Mouse (Mus musculus): Measurements from ENCODE around the gene Minos1.
A peak's percentile ranks its signal among the peaks of the same experiment; 100 is the strongest.

Gene Minos1

DNA sequence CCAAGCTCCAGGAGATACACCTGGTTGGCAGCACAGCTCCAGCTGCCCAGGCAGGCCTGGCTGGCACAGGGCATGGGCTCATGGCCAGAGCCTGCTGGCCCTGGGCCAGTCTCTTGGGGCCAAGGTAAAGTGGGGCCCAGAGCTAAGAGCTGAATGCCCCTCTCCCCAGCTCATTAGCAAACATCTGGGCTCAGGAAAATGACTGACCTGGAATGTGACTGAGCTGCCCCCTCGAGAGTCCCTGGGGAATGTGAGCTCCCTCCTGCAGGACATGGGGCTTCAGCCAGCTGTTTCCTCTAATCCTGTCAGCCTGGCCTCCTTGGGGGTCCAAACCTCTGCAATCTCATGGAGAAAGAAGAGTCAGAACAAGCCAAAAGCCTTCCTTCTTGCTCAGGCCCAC is 35.5 kb downstream of the Minos1 start:
- DNase-seq (ENCODE audit: low spot score in 2 of 2), result no peak

DNA sequence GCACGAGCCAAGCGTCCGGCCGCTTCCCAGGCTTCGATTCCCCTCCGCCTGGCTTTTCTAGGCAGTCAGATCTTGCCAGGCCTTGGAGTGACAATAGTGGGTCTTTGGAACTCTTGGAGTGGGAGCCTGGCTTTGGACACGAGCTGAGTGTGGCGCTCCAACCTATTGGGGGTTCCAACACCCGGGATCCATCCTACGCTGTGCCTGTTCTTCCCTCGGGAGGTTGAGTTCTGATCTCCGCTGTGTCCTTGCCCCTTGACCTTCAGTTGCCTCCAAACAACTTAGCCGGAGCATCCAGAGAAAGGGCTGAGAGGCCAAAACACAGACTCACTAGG is 37.8 kb downstream of the Minos1 start:
- DNase-seq (ENCODE audit: low spot score in 2 of 2), result no peak

DNA sequence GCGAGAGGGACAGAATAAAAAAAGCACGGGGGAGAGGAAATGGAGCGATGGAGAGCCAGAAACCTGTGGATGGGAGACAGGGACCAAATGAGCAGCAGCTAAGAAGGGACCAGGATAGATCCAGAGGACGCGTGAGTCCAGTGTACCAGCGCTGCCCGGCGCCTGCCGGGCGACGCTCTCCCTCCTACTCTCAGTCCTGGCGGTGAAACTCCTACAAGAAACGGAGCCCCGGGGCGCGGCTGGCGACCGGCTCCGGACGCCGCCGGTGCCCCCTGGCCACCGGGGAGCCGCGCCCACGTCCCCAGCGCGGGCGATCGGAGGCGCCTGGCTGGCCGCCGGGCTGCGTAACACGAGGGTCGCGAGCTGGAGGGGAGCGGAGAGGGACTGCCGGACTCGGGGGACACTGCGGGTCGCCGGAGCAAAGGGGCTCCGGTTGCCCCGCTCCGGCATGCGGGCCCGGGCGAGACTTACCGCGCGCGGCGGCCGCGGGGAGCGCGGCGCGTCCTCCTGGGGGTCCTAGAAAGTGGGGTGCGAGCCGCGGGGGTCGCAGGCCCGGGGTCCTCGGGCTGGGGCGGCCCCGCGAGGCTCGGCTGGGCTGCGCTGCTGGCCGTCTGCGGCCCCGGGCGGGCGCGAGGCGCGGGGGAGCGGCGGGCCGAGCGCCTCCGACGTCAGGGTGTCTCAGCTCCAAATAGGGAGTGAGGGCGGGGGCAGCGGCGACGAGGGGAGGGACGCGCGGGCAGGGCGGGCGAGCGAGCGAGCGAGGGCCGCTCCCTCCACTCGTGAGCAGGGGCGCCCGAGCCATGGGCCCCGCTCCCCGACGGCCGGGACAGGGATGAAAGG is 38.3 kb downstream of the Minos1 start, which contains the start of gene Nbl1:
Nbl1 (minus strand) TSS at position 638 of the 840 bp plus-strand sequence.
- no peak for DNase-seq (ENCODE audit: low spot score in 2 of 2)

DNA sequence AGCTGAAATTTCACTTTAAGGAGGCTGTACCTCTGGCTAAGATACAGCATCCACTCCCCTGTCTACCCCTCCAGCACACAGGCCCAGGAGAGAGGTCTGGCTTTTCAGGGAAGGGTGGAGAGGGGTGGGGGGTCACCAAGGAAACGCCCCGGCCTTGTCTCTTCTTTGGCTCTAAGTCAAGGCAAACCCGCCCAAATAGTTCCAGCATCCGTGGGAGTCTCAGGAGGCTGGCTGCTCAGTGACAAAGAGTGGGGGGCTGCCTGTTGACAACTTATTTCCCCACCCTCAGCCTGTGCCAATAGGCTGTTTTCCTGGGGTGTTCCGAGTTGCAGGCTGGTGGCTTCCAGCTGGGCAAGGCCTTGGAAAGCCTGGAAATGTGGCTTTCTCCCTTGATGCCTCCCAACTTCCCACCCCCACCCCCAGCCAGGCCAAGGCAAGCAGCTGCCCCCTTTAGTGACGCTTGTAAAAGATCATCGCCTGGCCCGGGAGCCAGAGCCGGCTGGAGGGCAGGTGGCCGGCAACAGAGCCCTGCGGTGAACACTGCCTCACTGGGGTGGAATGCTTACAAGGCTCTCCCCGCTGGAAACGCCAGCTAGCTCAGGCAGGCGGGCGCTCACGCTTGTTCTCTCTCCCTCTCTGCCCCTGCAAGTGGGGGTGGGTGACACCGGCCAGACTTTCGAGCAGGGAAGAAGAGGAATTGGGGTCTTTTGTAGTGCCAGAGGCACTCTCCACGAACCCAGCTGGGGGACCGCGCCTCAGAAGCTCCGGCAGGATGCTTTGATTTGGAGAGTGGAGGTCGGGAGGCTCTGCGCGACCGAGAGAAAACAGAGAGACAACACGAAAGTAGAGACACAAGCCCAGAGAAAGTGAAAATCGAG is 39.2 kb downstream of the Minos1 start:
- no peak for DNase-seq (ENCODE audit: low spot score in 2 of 2)

DNA sequence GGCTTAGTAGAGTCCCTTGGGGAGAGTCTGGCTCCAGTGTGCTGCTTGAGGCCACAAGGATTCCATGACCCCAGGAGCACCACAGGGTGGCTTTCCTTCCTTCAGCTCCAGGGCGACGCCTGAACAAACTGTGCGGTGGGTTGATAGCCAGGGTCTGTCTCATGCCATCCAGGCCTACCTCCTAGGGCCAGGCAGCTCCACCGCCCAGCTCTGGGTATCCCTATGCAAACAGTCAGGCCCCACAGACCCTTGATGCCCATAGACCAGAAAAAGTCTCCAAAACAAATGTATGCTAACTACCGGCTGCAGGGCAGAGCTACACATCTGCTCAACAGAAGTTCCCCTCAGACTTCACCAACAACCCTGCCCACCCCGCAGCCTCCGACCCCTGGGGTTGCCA is 39.8 kb downstream of the Minos1 start:
- DNase-seq (ENCODE audit: low spot score in 2 of 2), result no peak

DNA sequence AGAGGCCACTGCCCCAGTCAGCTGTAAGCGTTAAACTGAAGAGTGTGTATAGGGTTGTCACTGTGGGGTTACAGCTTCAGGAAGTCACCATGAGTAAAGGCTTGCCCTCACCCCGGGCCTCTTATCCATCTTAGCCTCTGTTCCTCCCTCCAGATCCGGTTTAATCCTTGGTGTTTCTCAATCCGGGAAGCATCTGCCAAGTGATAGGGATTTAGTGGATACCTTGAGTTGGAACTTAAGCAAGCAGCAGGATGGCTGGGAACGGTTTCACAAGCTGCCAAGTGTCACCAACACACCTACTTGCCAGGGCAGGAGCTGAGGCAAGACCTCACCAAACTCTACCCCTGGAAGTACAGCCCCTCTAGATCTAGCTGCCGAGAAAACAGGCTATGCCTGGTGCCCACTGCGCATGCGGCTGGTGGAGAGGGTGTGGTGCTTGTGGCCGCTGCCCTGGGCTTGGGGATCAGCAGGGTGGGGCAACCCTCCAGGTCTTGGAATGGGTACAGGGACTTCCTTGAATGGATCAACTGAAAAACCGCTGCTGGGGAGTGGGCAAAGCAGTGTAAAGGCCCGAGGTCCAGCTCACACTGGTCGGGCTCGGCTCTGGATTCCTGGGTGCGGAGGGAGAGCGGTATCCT is 40.5 kb downstream of the Minos1 start:
- no peak for DNase-seq (ENCODE audit: low spot score in 2 of 2)

DNA sequence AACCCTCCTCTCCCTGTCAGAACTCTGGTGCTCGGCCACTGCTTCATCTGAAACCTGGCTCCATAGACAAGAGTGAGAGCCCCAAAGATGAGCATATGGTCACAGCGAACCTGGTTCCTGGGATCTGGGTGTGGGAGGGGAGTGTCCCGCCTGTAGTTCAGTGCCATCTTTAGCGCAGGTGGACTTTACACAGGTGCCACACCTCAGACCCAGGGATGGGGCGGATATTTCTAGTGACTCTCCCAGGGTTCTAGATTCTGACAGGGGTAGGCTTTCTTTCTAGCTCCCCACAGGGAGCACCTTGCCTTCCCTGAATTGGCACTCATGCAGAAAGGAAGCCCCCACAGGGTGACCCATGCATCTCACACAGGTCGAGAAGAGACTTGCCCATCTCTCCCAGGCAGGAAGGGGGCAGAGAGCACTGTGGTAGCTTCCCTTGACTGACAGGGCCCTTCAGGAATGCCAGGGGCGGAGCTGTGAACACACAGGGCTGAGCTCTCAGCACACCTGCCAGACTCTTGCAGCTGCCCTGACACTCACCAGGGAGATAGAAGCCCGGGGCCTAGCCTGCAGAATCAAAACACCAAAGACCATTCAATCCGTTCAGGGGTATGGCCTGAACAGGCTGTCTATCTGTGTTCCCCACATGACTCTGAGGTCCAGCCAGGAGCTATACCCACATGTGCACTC is 41.8 kb downstream of the Minos1 start:
- no peak for DNase-seq (ENCODE audit: low spot score in 2 of 2)

DNA sequence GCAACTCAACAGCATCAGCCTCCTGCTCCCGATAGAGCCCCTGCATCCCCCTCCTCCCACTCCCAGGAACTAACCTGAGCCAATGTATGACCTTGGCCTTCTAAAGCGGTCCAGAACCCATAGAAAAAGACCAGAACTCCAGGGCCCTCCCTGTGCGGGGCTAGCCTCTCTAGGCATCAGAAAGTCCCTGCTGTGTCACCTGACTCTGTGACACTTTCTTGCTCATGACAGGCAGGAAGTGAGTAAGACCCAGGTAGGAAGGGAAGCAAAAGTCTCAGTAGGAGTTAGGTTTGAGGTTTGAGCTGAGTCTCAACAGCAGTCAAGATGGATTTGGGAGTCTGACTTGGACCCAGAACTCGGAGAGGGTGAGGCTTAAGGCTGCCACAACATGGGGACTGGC is 43.9 kb downstream of the Minos1 start:
- no peak for DNase-seq (ENCODE audit: low spot score in 2 of 2)

DNA sequence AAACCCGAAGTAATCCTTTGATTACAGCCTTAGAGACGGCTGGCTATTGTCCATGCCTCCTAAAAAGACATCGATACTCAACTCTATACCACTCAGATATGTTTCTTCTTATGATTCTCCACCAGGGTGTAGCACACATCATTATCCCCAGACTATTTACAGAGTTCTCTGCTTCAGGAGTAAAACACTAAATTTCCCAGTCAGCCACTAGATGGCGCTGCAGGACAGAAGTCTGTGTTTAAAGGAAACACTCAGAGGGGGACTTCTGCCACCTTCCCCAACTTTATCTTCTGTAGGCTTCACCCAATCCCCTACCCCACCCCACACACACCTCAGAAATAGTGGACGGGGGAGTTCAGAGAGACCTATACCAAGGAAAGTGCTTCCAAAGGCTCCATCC is 44.9 kb downstream of the Minos1 start:
- peak; percentile 91 to 94 for DNase-seq (ENCODE audit: low spot score in 2 of 2)

DNA sequence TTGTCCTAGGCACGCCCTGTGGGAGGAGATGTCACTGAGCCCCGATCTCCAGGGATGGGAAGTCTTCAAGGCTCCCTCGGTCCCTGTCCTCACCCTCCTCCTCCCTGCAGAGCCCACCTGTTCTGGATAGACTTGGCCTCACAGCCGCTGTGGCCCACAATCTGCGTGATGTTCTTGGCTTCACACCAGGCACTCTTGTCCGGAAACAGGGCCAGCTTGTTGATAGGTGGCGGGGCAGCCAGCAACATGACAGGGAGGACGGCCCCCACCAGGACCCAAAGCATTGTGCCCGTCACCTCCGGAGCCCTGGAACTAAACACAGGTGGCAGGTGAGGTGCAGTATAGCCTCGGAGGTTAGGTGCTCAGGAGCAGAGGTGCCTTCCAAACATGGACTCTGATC is 45.6 kb downstream of the Minos1 start:
- DNase-seq (ENCODE audit: low spot score in 2 of 2), result no peak

DNA sequence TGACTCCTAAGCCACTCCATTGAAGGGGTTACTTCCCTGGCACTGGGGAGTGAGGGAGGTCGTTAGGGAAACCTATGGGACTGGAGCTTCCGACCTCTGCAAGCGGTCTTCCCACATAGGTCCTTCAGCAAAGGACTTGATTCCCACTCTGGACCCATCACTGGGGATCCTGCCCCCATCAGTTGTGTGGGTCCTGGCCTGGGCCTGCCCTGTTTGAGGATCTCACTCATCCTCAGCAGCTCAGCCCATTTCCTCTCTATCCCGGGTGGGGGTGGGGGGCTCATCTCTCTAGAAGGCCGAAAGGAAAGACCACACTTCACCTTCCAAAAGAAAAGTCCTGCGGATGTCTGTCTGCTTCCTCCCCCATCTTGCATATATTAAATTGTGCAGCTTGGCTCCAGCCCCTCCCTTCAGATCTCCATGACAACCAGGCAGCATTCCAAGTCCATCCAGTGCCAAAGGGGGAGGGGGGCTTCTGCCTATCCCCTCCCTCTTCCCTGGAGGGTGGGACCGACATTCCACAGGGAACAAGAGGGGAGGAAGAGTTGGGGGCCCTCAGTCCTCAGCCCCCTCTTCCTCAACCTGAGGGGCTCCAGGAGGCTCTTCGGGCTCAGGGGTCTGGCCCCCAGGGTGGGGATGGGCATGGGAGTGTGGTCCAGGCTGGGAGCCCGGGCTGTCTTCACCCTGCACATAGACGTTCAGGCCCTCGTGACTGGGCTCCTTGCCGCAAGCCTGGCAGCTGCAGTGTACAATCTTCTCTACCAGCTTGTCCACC is 47.9 kb downstream of the Minos1 start:
- peak; percentile 87 to 88 for DNase-seq (ENCODE audit: low spot score in 2 of 2)

DNA sequence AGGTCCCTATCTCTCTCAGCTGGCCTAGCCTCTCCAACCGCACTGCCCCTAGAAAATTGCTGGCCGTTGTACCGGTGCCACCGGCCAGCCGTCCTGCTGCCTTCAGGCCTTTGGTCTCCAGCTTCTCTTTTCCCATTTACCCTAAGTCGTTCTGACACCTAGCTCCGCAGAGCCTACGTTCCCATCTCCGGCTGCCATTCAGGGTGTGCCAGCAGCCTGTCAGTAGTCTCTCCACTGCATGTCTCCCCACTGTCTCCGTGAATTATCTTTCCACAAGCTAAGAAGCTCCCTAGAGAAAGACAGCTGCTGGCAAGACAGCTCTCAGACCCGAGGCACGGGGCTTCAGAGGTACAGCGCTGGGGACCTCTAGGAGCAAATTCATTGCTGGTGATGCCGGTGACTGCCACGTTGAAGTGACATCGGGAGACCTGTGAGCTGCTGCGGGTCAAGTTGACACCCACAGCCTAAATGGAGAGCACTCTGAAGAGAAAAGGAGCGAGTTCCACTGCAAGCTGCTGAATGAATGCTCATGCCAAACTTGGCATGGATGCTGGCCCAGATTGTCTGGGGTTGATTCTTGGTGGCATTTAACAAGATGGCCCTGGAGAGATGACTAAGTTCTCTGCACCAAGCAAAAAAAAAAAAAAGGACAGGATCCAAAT is 49.5 kb downstream of the Minos1 start:
- peak in 1 of 2 experiments; percentile 57 for DNase-seq (ENCODE audit: low spot score in 2 of 2)

DNA sequence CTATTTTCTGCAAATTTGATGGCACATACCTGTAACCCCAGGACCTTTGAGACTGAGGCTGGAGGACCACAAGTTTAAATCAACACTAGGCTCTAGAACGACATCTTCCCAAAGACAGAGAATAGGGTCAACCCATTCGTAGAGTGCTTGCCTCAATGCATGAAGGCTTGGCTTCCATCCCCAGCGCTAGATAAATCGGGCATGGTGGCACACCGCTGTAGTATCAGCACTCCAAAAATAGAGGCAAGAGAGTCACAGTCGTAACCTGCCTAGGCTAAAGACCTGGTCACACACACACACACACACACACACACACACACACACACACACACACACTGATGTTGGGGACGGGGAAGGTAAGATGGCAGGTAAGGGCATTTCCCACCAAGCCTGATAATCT is 50.7 kb downstream of the Minos1 start:
- DNase-seq (ENCODE audit: low spot score in 2 of 2), result no peak

DNA sequence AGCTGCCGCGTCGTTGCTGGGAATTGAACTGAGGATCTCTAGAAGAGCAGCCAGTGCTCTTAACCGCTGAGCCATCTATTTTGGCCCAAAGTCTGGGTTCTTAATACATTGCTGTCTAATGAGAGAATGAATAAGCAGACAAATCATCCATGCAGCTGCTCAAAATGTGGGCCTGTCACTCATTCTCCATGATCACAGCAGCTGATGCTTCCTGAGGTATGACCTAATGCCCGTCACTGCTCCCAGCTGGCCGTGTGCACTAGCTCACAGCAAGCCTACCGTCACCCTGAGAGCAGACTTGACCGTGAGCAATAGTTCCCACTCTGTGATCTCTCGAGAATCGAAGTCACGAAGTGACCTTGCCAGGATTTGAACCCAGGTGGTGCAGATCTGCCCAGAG is 51.5 kb downstream of the Minos1 start:
- no peak for DNase-seq (ENCODE audit: low spot score in 2 of 2)

DNA sequence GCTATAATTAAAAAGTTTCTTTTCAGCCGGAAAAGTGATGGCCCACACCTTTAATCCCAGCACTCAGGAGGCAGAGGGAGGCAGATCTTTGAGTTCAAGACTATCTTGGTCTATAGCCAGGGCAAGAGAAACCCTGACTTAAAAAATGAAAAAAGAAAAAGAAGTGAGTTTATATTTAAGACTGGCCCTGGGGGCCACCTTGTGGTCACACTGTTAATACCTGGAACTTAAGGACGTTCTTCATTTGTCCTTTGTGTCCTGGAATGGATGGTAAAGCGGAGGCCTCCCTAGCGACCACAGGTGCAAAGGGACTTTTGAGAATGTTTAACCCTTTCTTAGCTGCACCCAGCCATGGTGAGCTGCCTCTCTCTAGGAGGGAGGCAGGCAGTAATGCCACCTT is 52.2 kb downstream of the Minos1 start:
- DNase-seq (ENCODE audit: low spot score in 2 of 2), result no peak

DNA sequence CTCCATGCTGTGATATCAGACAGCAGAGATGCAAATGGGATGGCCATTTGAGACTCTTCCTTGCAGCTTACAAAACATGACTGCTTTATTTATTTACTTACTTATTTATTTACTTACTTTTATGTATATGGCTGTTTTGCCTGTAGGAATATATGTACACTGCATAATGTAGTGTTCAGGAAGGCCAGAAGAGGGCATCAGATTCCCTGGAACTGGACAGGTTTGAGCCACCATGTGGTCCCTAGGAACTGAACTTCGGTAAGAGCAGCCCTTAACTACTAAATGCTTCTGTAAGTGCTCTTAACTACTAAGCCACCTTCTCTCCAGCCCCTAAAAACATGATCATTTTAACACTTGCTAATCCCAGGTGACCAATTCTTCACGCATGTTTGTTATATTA is 52.6 kb downstream of the Minos1 start:
- DNase-seq (ENCODE audit: low spot score in 2 of 2), result peak in 1 of 2 experiments; percentile 57

DNA sequence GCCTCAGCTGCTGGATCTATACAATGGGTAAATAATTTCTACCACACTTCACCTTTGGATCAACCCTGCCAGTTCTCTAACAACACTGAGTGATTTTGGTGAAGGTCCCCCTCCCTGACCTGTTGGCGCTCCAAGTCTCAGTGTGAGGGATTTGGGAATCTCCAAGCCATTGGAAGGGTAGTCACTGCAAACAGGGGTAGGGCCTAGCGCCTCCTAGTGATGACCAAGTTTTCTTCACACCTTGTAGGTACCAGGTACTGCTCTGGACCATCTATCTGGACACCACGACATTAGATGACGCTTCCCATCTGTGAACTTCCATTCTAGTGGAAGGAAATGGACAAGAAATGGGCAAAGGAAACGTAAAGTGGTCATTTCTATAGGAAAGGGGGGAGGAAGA is 55.0 kb downstream of the Minos1 start:
- no peak for DNase-seq (ENCODE audit: low spot score in 2 of 2)

DNA sequence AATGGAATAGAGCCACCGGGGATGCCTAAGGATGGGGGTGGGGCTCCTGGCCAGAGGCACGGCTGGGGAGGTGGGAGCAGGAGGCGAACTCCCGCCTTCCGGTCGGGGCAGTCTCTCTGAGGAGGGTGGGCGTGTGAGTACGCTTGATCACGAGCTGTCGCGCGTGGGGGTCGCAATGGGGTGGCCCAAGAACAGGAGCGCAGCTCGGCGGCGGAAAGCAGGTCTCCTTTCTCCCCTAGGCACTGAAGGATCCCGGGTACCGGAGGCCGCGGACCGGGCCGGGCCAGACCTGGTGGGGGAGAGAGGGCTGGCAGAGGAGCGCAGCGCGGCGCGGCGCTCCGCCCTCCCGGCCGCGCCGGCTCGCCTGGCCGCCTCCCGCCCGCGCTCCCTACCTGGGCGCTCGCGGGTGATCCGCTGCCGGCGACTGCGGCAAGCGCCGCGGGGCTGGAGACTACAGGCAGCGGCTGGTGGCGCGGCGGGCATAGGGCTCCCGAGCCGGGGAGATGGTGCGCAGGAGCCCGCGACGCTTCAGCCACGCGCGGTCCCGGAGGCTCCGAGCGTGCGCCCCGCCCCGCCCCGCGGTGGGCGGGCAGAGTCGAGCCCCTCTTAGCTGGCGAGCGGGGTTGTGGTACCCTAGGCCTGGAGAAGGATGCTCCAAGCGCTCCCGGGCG is 55.7 kb downstream of the Minos1 start, which contains the start of gene Htr6:
Htr6 (minus strand) TSS at position 530 of the 671 bp plus-strand sequence.
- no peak for DNase-seq (ENCODE audit: low spot score in 2 of 2)

DNA sequence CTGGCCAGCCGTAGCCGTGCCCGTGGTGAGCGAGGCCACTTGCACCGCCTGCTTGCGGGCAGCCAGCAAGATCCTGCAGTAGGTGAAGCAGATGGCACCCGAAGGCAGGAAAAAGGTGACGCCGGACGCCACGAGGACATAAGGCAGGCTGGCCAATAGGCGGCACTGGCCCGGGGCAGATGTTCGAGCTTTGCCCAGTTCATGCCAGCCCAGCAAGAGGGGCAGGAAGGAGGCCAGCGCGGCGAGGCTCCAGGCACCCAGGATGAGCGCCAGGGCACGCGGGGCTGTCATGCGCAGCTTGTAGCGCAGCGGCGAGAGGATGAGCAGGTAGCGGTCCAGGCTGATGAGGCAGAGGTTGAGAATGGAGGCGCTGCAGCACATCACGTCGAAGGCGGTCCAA is 56.9 kb downstream of the Minos1 start:
- DNase-seq (ENCODE audit: low spot score in 2 of 2), result no peak

DNA sequence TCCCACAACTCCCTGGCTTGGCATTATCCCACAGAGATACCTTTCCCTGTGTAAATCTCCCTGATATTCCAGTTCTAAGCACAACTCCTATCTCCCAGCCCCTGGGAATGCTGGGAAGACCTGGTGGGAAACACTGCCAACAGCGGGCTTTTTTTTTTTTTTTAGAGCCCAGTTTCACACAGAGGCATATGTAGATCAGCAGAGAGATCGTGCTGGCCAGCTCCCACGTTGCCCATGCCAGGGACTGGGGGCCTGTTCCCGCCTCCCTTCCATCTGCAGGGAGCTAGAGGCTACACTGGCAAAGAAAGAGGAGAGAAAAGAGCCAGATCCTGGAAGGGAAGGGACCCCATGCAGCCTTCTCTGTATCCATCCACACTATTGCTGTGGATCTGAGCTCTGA is 62.6 kb downstream of the Minos1 start:
- DNase-seq (ENCODE audit: low spot score in 2 of 2), result peak; percentile 77 to 82
